Mouse (Mus musculus) ES-Bruce4 (cell line): ENCODE measurements around the gene Sdhaf2. TPM values are rescaled to one million over a fixed set of nuclear protein-coding genes. Genes with fewer than 3 reads are reported as not detected.

Experiments used
- H3K27ac ChIP-seq: 2 replicates; pipeline ENCODE4 v1.5.1; 2012; ENCODE audit warnings: low read length, inconsistent platforms; ENCODE audit not compliant: insufficient read depth
- H3K27me3 ChIP-seq: 2 replicates; pipeline ENCODE4 v1.6.1; 2012; ENCODE audit warnings: mild to moderate bottlenecking, low read length, inconsistent platforms; ENCODE audit not compliant: control insufficient read depth, poor library complexity, insufficient read depth, severe bottlenecking
- H3K36me3 ChIP-seq: 2 replicates; pipeline ENCODE4 v1.6.1; 2012; ENCODE audit warnings: inconsistent platforms, mild to moderate bottlenecking, low read length, moderate library complexity; ENCODE audit not compliant: control insufficient read depth, poor library complexity, insufficient read depth, severe bottlenecking
- H3K4me1 ChIP-seq: one replicate; pipeline ENCODE4 v1.8.1; 2011; ENCODE audit warnings: low read length; ENCODE audit not compliant: control insufficient read depth, insufficient read depth
- H3K4me3 ChIP-seq: 2 replicates; pipeline ENCODE4 v1.5.1; 2011; ENCODE audit warnings: low read depth, mild to moderate bottlenecking, low read length
- H3K9ac ChIP-seq: 2 replicates; pipeline ENCODE4 v1.6.1; 2012; ENCODE audit warnings: low read depth, mild to moderate bottlenecking, inconsistent platforms; ENCODE audit not compliant: poor library complexity, severe bottlenecking
- H3K9me3 ChIP-seq: replicated peaks from 2 replicates; pipeline ENCODE4 v1.6.1; 2012; ENCODE audit warnings: mild to moderate bottlenecking, low read length, inconsistent platforms; ENCODE audit not compliant: control insufficient read depth, poor library complexity, insufficient read depth, severe bottlenecking
- CTCF ChIP-seq: IDR thresholded peaks from one replicate; pipeline ENCODE4 v1.8.1; 2011; ENCODE audit warnings: low read depth, low read length
- EP300 ChIP-seq: IDR thresholded peaks from 2 replicates; pipeline ENCODE4 v1.6.1; 2011; ENCODE audit warnings: low read depth, low read length; ENCODE audit not compliant: insufficient read depth
- POLR2A ChIP-seq: IDR thresholded peaks from one replicate; pipeline ENCODE4 v1.8.1; 2011; ENCODE audit warnings: low read length; ENCODE audit not compliant: insufficient read depth
- polyA plus RNA-seq: library from polyadenylated mRNA; stranded (reverse); fragments of >200 nt; gene quantifications from 2 replicates; pipeline ENCODE4 v1.2.4, GENCODE M21; 2011; ENCODE audit warnings: low read depth; ENCODE audit not compliant: missing spikeins, insufficient read depth, insufficient read length

The Sdhaf2 gene
- 32.9 and 39.6 TPM in 2 replicates for polyA plus RNA-seq

- Histone ChIP-seq H3K4me3 (peak within 1 kb of the TSS; percentile 88), H3K27ac (peak within 1 kb of the TSS; percentile 81), H3K9me3 (no peaks in the 10 kb centered on the region), H3K4me1 (no peaks in the 10 kb centered on the region), H3K36me3 (peaks cover 17% of the 10 kb centered on the region), H3K9ac (peak within 1 kb of the TSS; percentile 98), H3K27me3 (no peaks in the 10 kb centered on the region)
- TF ChIP-seq CTCF: no peak
- no peak for TF ChIP-seq POLR2A
- TF ChIP-seq EP300: no peak
These were observed at the start of gene Sdhaf2 for GRCm38 (mm10) chr19:10525910-10526309. Gene Sdhaf2 (minus strand): TSS chr19:10526142.

- H3K9ac ChIP-seq: no peak overlapping the region
- peaks cover 18% of the 10 kb centered on the region for H3K36me3 ChIP-seq
- TF ChIP-seq EP300 (no peak), CTCF (no peak), POLR2A (no peak)
- no peak overlapping the region for H3K4me3 ChIP-seq
- no peak overlapping the region for H3K27ac ChIP-seq
- H3K27me3 ChIP-seq: no peaks in the 10 kb centered on the region
- no peaks in the 10 kb centered on the region for H3K4me1 ChIP-seq
- no peaks in the 10 kb centered on the region; the same call in 1 of the 2 replicates for H3K9me3 ChIP-seq
These were observed 43.7 kb upstream of the Sdhaf2 start for GRCm38 (mm10) chr19:10569627-10570026.

GRCm38 (mm10) chr19:10565217-10565616 is 39.3 kb upstream of the Sdhaf2 start:
- H3K9ac ChIP-seq: no peak overlapping the region
- no peak overlapping the region for H3K4me3 ChIP-seq
- H3K36me3 ChIP-seq: no peaks in the 10 kb centered on the region
- H3K27ac ChIP-seq: no peak overlapping the region
- H3K9me3 ChIP-seq: no peaks in the 10 kb centered on the region; the same call in 1 of the 2 replicates
- H3K27me3 ChIP-seq: no peaks in the 10 kb centered on the region
- no peaks in the 10 kb centered on the region for H3K4me1 ChIP-seq
- TF ChIP-seq CTCF (no peak), POLR2A (no peak), EP300 (no peak)

- no peaks in the 10 kb centered on the region for H3K4me1 ChIP-seq
- H3K27me3 ChIP-seq: no peaks in the 10 kb centered on the region
- H3K4me3 ChIP-seq: no peak overlapping the region
- H3K27ac ChIP-seq: no peak overlapping the region
- H3K36me3 ChIP-seq: no peaks in the 10 kb centered on the region
- TF ChIP-seq POLR2A: no peak
- no peak for TF ChIP-seq EP300
- no peak for TF ChIP-seq CTCF
- H3K9me3 ChIP-seq: no peaks in the 10 kb centered on the region; the same call in 1 of the 2 replicates
- no peak overlapping the region for H3K9ac ChIP-seq
These were observed 38.3 kb upstream of the Sdhaf2 start for GRCm38 (mm10) chr19:10564278-10564677.

- no peak overlapping the region for H3K9ac ChIP-seq
- H3K4me1 ChIP-seq: no peaks in the 10 kb centered on the region
- H3K27ac ChIP-seq: no peak overlapping the region
- H3K27me3 ChIP-seq: no peaks in the 10 kb centered on the region
- H3K9me3 ChIP-seq: no peaks in the 10 kb centered on the region; the same call in 1 of the 2 replicates
- H3K4me3 ChIP-seq: no peak overlapping the region
- no peaks in the 10 kb centered on the region for H3K36me3 ChIP-seq
- TF ChIP-seq CTCF (no peak), POLR2A (no peak), EP300 (no peak)
These were observed 36.4 kb upstream of the Sdhaf2 start for GRCm38 (mm10) chr19:10562351-10562750.

GRCm38 (mm10) chr19:10561558-10562314 is 35.8 kb upstream of the Sdhaf2 start:
- no peaks in the 10 kb centered on the region for H3K27me3 ChIP-seq
- H3K4me1 ChIP-seq: no peaks in the 10 kb centered on the region
- no peak for TF ChIP-seq CTCF
- no peak for TF ChIP-seq EP300
- TF ChIP-seq POLR2A: no peak
- H3K9ac ChIP-seq: no peak overlapping the region
- H3K9me3 ChIP-seq: no peaks in the 10 kb centered on the region; the same call in 1 of the 2 replicates
- no peaks in the 10 kb centered on the region for H3K36me3 ChIP-seq
- H3K4me3 ChIP-seq: no peak overlapping the region
- no peak overlapping the region for H3K27ac ChIP-seq
